Mouse (Mus musculus) kidney, adult 11 months (tissue): Measurements from ENCODE around the gene Cfap46.

Experiments used
- DNase-seq: peaks from one replicate; pipeline ENCODE4 v3.0.0; 2022

Cfap46 gene

GRCm38 (mm10) chr7:139579261-139579905, 104.2 kb downstream of the Cfap46 start:
- no peak for DNase-seq

- DNase-seq, result no peak
These were observed 107.4 kb downstream of the Cfap46 start for GRCm38 (mm10) chr7:139576064-139576686.

- DNase-seq, result no peak
These were observed 111.0 kb downstream of the Cfap46 start for GRCm38 (mm10) chr7:139572665-139573064.

- no peak for DNase-seq
These were observed 112.8 kb downstream of the Cfap46 start for GRCm38 (mm10) chr7:139570788-139571187.

- no peak for DNase-seq
These were observed 117.1 kb downstream of the Cfap46 start for GRCm38 (mm10) chr7:139566533-139566932.

GRCm38 (mm10) chr7:139565998-139566397, 117.6 kb downstream of the Cfap46 start:
- no peak for DNase-seq

- DNase-seq, result no peak
These were observed 119.5 kb downstream of the Cfap46 start for GRCm38 (mm10) chr7:139564161-139564560.

- DNase-seq, result no peak
These were observed 120.2 kb downstream of the Cfap46 start for GRCm38 (mm10) chr7:139563425-139563824.

- DNase-seq, result peak; percentile 57
These were observed 124.0 kb downstream of the Cfap46 start for GRCm38 (mm10) chr7:139559659-139560058.

GRCm38 (mm10) chr7:139556746-139557526, 126.7 kb downstream of the Cfap46 start:
- no peak for DNase-seq

GRCm38 (mm10) chr7:139556331-139556730, 127.3 kb downstream of the Cfap46 start:
- DNase-seq, result no peak

GRCm38 (mm10) chr7:139551519-139551918, 132.1 kb downstream of the Cfap46 start:
- DNase-seq, result peak; percentile 8
